Mouse (Mus musculus) ES-E14 (cell line): ENCODE results near the gene Rpl26.

ENCODE experiments used
- CHD2 ChIP-seq: IDR thresholded peaks from 2 replicates; pipeline ENCODE4 v1.6.1; 2014; ENCODE audit warnings: mild to moderate bottlenecking, low read depth, low read length, inconsistent platforms
- HCFC1 ChIP-seq: IDR thresholded peaks from 2 replicates; pipeline ENCODE4 v1.6.1; 2012; ENCODE audit warnings: low read length, inconsistent platforms, borderline replicate concordance; ENCODE audit not compliant: insufficient read depth
- MAFK ChIP-seq: IDR thresholded peaks from 2 replicates; pipeline ENCODE4 v1.6.1; 2014; ENCODE audit warnings: mild to moderate bottlenecking, low read depth, low read length, inconsistent platforms; ENCODE audit not compliant: insufficient read depth
- ZC3H11A ChIP-seq: IDR thresholded peaks from 2 replicates; pipeline ENCODE4 v1.6.1; 2012; ENCODE audit warnings: low read depth, mild to moderate bottlenecking, inconsistent platforms, low read length, borderline replicate concordance
- ZNF384 ChIP-seq: IDR thresholded peaks from 2 replicates; pipeline ENCODE4 v1.6.1; 2012; ENCODE audit warnings: low read depth, low read length, inconsistent platforms

- TF ChIP-seq CHD2, result no peak
- no peak for TF ChIP-seq ZC3H11A
- TF ChIP-seq ZNF384, result no peak
- no peak for TF ChIP-seq HCFC1
- TF ChIP-seq MAFK, result no peak
Measured at GRCm38 (mm10) chr11:68897838-68898237, 3.5 kb upstream of the Rpl26 start.
